Mouse (Mus musculus) liver, adult 2 months (tissue): ENCODE data around the gene Tspan11.

ENCODE experiments used
- CTCF ChIP-seq: fragments of 200-500 bp; IDR thresholded peaks from 2 replicates; pipeline ENCODE4 v1.5.1; 2011; ENCODE audit warnings: low read depth, low read length, control low read depth
- POLR2A ChIP-seq: fragments of 200-500 bp; IDR thresholded peaks from 2 replicates; pipeline ENCODE4 v1.6.1; 2011; ENCODE audit warnings: low read length, control low read depth; ENCODE audit not compliant: insufficient read depth; ENCODE audit errors: extremely low read depth

- TF ChIP-seq POLR2A (no peak), CTCF (no peak)
Observed at GRCm38 (mm10) chr6:127932697-127933096, 45.3 kb downstream of the Tspan11 start.
